Mouse (Mus musculus) neural tube, embryonic 11.5 days (tissue): ENCODE measurements at regions not wholly inside any gene's neighbourhood (a gene's known extent, or its start where the extent isn't known, plus 50 kb on each side); places are given as distances from the start of the nearest gene placed in this dataset.

ENCODE experiments used
- ATAC-seq: fragments of 200-750 bp; cut with Nextera tagmentation; 2 replicates; pipeline ENCODE4 v1.8.0; 2017; ENCODE audit warnings: moderate number of reproducible peaks, mild to moderate bottlenecking, moderate TSS enrichment, moderate library complexity; ENCODE audit not compliant: insufficient read depth, low FRiP score, low TSS enrichment
- DNase-seq: peaks from one replicate; pipeline ENCODE4 v3.0.0-alpha.2; 2015; ENCODE audit warnings: low spot score
- H3K27ac ChIP-seq: fragments of 300-500 bp; sonication (generic); 2 replicates; pipeline ENCODE4 v1.5.1; 2014; ENCODE audit warnings: low read depth, mild to moderate bottlenecking, low read length
- H3K27me3 ChIP-seq: fragments of 300-500 bp; sonication (generic); 2 replicates; pipeline ENCODE4 v1.6.1; 2014; ENCODE audit warnings: mild to moderate bottlenecking, low read length, mixed read lengths; ENCODE audit not compliant: control insufficient read depth, insufficient read depth
- H3K36me3 ChIP-seq: fragments of 300-500 bp; sonication (generic); 2 replicates; pipeline ENCODE4 v1.6.1; 2014; ENCODE audit warnings: mild to moderate bottlenecking, low read length, moderate library complexity, mixed read lengths; ENCODE audit not compliant: control insufficient read depth, insufficient read depth
- H3K4me1 ChIP-seq: fragments of 300-500 bp; sonication (generic); 2 replicates; pipeline ENCODE4 v1.6.1; 2014; ENCODE audit warnings: low read length, mixed read lengths; ENCODE audit not compliant: control insufficient read depth, insufficient read depth
- H3K4me2 ChIP-seq: fragments of 300-500 bp; sonication (generic); 2 replicates; pipeline ENCODE4 v1.6.1; 2014; ENCODE audit warnings: low read depth, mild to moderate bottlenecking, moderate library complexity
- H3K4me3 ChIP-seq: fragments of 300-500 bp; sonication (generic); 2 replicates; pipeline ENCODE4 v1.5.1; 2014; ENCODE audit warnings: low read depth, low read length
- H3K9ac ChIP-seq: fragments of 300-500 bp; sonication (generic); 2 replicates; pipeline ENCODE4 v1.6.1; 2014; ENCODE audit warnings: mild to moderate bottlenecking, low read length
- H3K9me3 ChIP-seq: fragments of 300-500 bp; sonication (generic); 2 replicates; pipeline ENCODE4 v1.6.1; 2016; ENCODE audit warnings: low read length; ENCODE audit not compliant: control insufficient read depth
- WGBS: fragments of 180-500 bp; shearing (Covaris S2); extraction: QIAGEN DNeasy Blood & Tissue Kit; methylation state at CpG from one replicate; pipeline ENCODE4 v1.1.7; 2014; 5-methylcytosine and 5-hydroxymethylcytosine counted together

DNA sequence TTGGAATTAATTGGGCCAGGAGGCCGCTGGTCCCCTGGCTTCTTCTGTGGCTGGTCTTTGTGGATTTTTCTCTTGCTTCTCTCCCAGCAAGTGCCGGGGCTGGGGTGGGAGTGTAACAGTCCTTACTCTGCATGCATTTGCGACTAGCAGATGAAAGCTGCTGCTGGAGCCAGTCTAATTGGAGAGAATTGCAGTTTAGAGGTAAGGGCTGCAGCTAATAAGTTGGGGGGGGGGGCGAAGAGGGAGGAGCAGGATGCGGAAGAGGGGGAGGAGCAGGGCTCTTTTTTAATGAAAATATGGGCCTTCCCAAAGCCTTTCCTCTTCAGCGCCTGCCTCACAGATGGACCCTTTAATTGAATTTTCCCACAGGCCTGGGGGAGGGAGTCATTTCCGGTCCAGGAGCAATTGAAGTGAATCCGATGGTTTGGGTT lies 336.7 kb downstream of the Cd83 start:
- ATAC-seq (no peak), DNase-seq (no peak)
- H3K27ac ChIP-seq: no peak overlapping the region
- no peaks in the 10 kb centered on the region for H3K27me3 ChIP-seq
- no peak overlapping the region for H3K4me3 ChIP-seq
- WGBS: 19% methylated on average over 7 of the region's 8 CpGs
- no peaks in the 10 kb centered on the region for H3K36me3 ChIP-seq
- H3K4me2 ChIP-seq: no peak overlapping the region
- peaks cover 9% of the 10 kb centered on the region; the same call in 1 of the 2 replicates for H3K4me1 ChIP-seq
- H3K9ac ChIP-seq: no peak overlapping the region
- H3K9me3 ChIP-seq: no peaks in the 10 kb centered on the region

DNA sequence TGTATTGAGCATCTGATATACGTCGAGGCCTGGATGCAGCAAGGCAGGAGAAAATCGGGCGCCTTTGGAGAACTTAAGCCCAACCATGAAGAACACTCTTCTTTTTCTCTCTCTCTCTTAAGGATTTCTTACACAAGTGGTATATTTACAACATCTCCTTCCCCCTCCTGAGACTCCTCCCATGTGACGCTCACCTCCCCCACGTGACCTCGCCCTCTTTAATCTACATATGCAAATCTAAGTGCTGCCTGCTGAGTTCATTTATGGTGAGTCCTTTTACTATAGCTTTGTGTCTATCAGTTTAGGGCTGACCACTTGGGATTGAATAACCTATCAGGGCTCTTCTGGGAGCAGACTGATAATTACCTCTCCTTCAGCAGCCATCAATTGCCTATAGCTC lies 337.4 kb downstream of the Cd83 start:
- no peaks in the 10 kb centered on the region for H3K9me3 ChIP-seq
- H3K27ac ChIP-seq: no peak overlapping the region
- ATAC-seq: no peak
- no peak overlapping the region for H3K9ac ChIP-seq
- 53% methylated on average over 7 of the region's 7 CpGs for WGBS
- no peaks in the 10 kb centered on the region for H3K27me3 ChIP-seq
- no peak overlapping the region for H3K4me3 ChIP-seq
- no peak for DNase-seq
- peaks cover 11% of the 10 kb centered on the region; the same call in 1 of the 2 replicates for H3K4me1 ChIP-seq
- H3K36me3 ChIP-seq: no peaks in the 10 kb centered on the region
- H3K4me2 ChIP-seq: no peak overlapping the region

DNA sequence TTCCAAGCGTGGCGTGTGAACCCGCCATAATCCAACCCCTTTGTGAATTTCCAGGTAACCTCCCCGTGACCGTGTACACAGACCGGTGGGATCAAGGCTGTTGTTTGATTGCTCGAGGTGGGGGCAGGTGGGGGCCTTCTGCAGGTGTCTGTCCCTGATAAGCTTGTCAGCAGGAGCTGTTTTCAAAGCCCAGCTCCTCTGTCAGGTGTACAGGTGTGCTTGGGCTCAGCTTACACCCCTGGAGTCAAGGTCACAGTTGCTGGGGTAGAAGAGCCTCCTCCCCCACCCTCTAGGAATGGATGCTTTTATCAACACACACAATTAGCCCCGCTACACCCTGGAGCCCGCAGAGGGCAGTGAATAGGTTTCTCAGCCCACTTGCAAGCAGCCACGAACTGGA lies 341.6 kb downstream of the Cd83 start:
- no peak overlapping the region for H3K9ac ChIP-seq
- no peak overlapping the region for H3K4me3 ChIP-seq
- H3K9me3 ChIP-seq: no peaks in the 10 kb centered on the region
- 46% methylated on average over 10 of the region's 10 CpGs for WGBS
- H3K36me3 ChIP-seq: no peaks in the 10 kb centered on the region
- H3K27me3 ChIP-seq: no peaks in the 10 kb centered on the region
- H3K4me1 ChIP-seq: peaks cover 7% of the 10 kb centered on the region; the same call in 1 of the 2 replicates
- H3K27ac ChIP-seq: no peak overlapping the region
- H3K4me2 ChIP-seq: no peak overlapping the region
- DNase-seq (no peak), ATAC-seq (no peak)

DNA sequence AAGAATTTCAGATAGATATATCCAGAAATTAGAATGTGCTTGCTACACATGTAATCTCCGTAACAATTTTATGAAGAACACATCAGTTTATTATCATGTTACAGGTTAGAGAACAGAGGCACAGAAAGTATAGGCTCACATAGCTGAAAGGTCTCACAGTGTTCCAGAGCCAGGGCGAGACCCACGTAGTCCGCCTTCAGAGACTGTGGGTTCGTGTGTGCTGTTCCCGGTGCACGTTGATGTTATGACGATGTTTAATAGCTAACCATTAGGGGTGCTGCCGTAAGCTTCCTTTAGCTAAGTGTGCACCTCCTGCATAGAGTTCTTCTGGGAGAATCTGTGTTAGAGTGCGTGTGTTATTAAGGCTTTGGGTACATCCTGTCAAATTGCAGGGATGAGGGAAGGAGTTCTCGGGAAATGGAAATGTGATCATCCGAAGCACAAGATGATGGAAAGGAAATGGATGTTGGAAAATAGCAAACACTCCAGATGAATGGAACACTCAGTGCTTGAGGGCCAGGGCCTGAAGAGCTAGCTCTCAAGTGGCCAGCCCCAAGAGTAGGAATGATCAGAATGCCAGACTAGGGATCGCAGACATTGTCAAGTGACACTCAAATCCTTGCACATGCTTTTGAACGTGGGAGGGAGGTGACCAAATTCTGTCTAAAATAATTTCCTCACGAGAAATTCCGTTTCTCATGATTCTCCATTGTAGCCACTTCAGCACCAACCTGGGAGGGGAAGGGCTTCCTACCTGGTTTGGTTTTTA lies 344.1 kb downstream of the Cd83 start:
- Histone ChIP-seq H3K27ac (no peak overlapping the region), H3K4me3 (no peak overlapping the region), H3K27me3 (no peaks in the 10 kb centered on the region), H3K9ac (no peak overlapping the region), H3K4me2 (no peak overlapping the region), H3K36me3 (no peaks in the 10 kb centered on the region), H3K9me3 (no peaks in the 10 kb centered on the region), H3K4me1 (peaks cover 8% of the 10 kb centered on the region; the same call in 1 of the 2 replicates)
- 95% methylated on average over 16 of the region's 16 CpGs for WGBS
- DNase-seq (no peak), ATAC-seq (no peak)

DNA sequence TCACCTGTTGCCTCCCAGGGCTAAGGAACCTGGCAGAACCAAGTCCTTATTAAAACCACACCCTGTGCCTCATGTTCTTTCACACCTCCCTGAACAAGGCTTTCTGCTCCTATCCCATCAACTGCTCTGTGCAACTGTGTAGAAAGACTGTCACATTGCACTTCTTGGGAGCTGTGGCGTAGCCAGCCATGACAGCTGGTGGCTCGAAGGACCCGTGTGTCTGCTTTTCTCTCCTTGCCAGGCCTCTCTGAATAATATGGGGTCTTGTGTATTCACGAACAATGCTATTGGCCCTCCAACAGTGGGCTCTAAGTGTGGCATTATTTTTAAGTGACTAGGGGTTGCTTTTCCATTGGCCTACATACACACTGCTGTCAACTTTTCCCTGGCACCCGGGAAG lies 347.3 kb downstream of the Cd83 start:
- ATAC-seq: no peak
- Histone ChIP-seq H3K4me3 (no peak overlapping the region), H3K27ac (no peak overlapping the region), H3K27me3 (no peaks in the 10 kb centered on the region), H3K4me2 (no peak overlapping the region), H3K9me3 (no peaks in the 10 kb centered on the region), H3K36me3 (no peaks in the 10 kb centered on the region), H3K9ac (no peak overlapping the region), H3K4me1 (peaks cover 4% of the 10 kb centered on the region; the same call in 1 of the 2 replicates)
- WGBS: 85% methylated on average over 5 of the region's 5 CpGs
- no peak for DNase-seq

DNA sequence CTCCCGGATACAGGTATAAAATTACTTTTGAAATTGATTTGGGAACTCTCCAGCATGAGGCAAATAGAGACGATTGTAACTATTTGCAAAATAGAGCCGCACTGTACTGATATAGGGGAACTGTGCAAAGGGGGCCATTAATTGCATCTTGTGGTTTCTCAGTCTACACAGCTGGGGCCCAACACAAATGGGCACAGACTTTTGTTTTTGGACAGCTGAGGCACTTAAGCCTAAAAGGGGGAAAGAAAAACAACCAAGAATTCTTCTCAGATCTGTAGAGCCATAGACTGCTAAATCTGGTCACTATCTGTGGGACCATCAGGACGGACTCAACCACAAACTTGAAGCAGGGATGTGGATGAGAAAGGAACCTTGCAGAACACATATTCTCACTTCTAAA lies 347.9 kb downstream of the Cd83 start:
- Histone ChIP-seq H3K36me3 (no peaks in the 10 kb centered on the region), H3K9ac (no peak overlapping the region), H3K4me1 (peaks cover 4% of the 10 kb centered on the region; the same call in 1 of the 2 replicates), H3K9me3 (no peaks in the 10 kb centered on the region), H3K27me3 (no peaks in the 10 kb centered on the region), H3K4me2 (no peak overlapping the region), H3K27ac (no peak overlapping the region), H3K4me3 (no peak overlapping the region)
- 89% methylated on average over 4 of the region's 4 CpGs for WGBS
- ATAC-seq (no peak), DNase-seq (no peak)

DNA sequence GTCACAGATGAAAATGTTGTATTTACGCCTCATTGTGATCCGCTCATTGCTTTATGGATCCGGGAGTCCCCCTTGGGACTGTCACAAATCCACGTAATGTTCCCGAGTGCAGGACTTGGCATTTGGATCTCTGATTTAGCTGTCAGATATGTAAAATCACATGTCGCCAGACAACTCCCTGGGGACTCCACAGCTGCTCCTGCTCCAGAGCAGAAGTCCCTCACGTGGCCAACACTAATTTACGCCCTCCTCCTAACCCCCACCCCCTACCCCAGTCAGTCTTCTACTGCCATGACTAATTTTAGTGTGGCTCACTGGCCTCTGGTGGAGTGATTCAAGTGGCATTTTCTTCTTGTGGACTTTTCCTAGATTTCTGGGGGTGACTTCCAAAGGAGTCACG lies 348.9 kb downstream of the Cd83 start:
- H3K9ac ChIP-seq: no peak overlapping the region
- no peak overlapping the region for H3K4me2 ChIP-seq
- no peaks in the 10 kb centered on the region for H3K9me3 ChIP-seq
- WGBS: 55% methylated on average over 9 of the region's 9 CpGs
- no peak overlapping the region for H3K27ac ChIP-seq
- H3K36me3 ChIP-seq: no peaks in the 10 kb centered on the region
- DNase-seq: peak; percentile 47
- no peak overlapping the region for H3K4me3 ChIP-seq
- no peaks in the 10 kb centered on the region for H3K27me3 ChIP-seq
- ATAC-seq: no peak
- peaks cover 4% of the 10 kb centered on the region; the same call in 1 of the 2 replicates for H3K4me1 ChIP-seq

DNA sequence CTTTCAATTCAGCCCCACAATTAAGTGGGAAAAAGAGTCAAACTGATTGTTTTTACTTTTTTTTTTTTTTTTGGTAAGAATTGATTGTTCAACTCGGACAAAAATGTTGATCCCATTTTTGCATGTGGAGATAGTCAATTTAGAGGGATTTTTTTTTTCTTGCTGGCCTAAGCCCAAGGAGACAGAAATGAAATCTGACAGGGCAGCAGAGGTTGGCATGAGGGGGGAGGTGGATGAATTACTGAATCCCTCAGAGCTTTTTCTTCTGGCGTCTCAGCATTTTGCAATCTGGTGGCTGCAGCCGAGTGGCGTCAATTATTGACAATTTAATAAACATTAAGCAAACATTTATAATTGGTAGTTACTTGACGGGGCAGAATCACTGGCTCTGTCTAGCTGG lies 356.6 kb downstream of the Cd83 start:
- H3K4me2 ChIP-seq: no peak overlapping the region
- H3K27me3 ChIP-seq: no peaks in the 10 kb centered on the region
- no peak overlapping the region for H3K27ac ChIP-seq
- H3K9me3 ChIP-seq: 0 out of 2 replicates have a peak, but pooled peaks cover 2% of the 10 kb centered on the region
- ATAC-seq (no peak), DNase-seq (no peak)
- H3K36me3 ChIP-seq: no peaks in the 10 kb centered on the region
- H3K4me1 ChIP-seq: no peaks in the 10 kb centered on the region
- no peak overlapping the region for H3K4me3 ChIP-seq
- 90% methylated on average over 5 of the region's 5 CpGs for WGBS
- no peak overlapping the region for H3K9ac ChIP-seq

DNA sequence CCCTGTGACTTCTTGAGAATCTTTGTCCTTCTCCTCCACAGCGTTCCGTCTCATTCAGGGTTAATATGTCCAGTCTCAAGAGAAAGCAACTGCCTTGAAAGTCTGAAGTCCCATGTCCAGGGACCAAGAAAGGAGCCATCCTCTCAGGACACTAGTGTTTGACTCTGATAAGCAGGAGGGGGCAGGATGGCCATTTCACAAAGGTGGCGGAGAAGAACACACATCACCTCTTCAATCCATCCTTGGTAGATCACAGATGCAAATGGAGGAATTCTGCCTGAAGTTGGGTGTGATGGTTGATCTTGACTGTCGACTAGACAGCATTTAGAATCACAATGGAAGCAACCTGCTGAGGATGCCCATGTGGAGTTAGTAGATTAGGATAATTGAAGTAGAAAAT lies 360.9 kb downstream of the Cd83 start:
- no peak for ATAC-seq
- H3K27ac ChIP-seq: no peak overlapping the region
- H3K27me3 ChIP-seq: no peaks in the 10 kb centered on the region
- no peak overlapping the region for H3K9ac ChIP-seq
- no peak overlapping the region for H3K4me3 ChIP-seq
- no peak for DNase-seq
- 91% methylated on average over 4 of the region's 4 CpGs for WGBS
- H3K9me3 ChIP-seq: 0 out of 2 replicates have a peak, but pooled peaks cover 2% of the 10 kb centered on the region
- no peaks in the 10 kb centered on the region for H3K36me3 ChIP-seq
- H3K4me2 ChIP-seq: no peak overlapping the region
- no peaks in the 10 kb centered on the region for H3K4me1 ChIP-seq
